Mouse (Mus musculus): ENCODE results near the gene Pfdn6. TPM values are rescaled to one million over a fixed set of nuclear protein-coding genes. Genes with fewer than 3 reads are reported as not detected.
"Not testable (repeated sequence)": the region's sequence is repeated elsewhere in the genome, so short reads cannot be mapped to it uniquely, and the experiment has no call there.

The Pfdn6 gene
- polyA plus RNA-seq, 1 experiment: 29.8 TPM

DNA sequence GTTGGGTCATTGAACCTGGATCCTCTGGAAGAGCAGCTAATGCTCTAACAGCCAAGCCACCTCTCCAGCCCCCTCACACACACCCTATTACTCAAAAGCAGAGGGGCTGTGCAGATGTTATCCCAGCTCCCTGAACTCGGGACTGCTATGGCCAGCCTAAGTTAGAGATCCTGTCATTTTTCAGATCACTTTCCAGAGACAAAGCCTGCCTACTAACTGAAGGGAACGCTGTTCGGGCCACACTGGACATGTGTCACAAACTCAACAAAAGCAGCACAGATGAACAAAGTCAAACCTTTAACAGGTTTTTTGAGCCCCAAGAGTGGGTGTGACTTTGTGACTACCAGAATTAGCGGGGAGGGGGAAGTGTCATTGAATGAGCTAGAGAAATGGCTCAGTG, 12.7 kb upstream of the Pfdn6 start:
- peaks cover 7% of the 10 kb centered on the region; the same call in 1 of the 2 replicates for H3K36me3 ChIP-seq (ENCODE audit: control insufficient read depth, insufficient read depth, low read length)
- no peak overlapping the region for H3K27ac ChIP-seq (ENCODE audit: control insufficient read depth, insufficient read depth, low read length)
- peaks cover 50% of the 10 kb centered on the region for H3K4me1 ChIP-seq (replicated peaks; ENCODE audit: control insufficient read depth, insufficient read depth, low read length)
- H3K27me3 ChIP-seq (ENCODE audit: control insufficient read depth, insufficient read depth, low read length): no peaks in the 10 kb centered on the region
- H3K4me3 ChIP-seq (ENCODE audit: control insufficient read depth, insufficient read depth, low read length): no peak overlapping the region
- DNase-seq: no peak
- 88% methylated on average over 4 of the region's 4 CpGs for WGBS
- TF ChIP-seq POLR2A (IDR thresholded peaks at IDR 0.05; ENCODE audit: control insufficient read depth, extremely low read depth, insufficient read depth, low read length, poor library complexity) (no peak), CTCF (IDR thresholded peaks at IDR 0.05; ENCODE audit: borderline replicate concordance, control insufficient read depth, extremely low read depth, insufficient read depth, low read length, poor library complexity) (no peak)

DNA sequence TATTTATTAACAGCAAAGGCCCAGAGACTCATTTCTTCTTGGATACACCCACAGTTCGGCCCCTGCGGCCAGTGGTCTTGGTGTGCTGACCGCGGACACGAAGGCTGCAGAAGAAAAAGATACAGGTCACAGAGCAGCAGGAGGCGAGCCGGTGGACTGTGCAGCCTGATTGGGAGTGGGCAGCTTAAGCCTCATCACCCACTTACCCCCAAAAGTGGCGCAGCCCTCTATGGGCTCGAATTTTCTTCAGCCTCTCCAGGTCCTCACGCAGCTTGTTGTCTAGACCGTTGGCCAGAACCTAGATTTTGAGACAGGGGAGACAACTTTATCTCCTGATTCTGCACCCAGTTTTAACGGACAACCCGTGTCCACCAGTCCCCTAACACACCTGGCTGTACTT, 11.9 kb upstream of the Pfdn6 start:
- H3K27ac ChIP-seq (ENCODE audit: control insufficient read depth, insufficient read depth, low read length): peak overlapping the region; percentile 25; the same call in 1 of the 2 replicates
- 88% methylated on average over 13 of the region's 13 CpGs for WGBS
- H3K27me3 ChIP-seq (ENCODE audit: control insufficient read depth, insufficient read depth, low read length); H3K36me3 ChIP-seq (ENCODE audit: control insufficient read depth, insufficient read depth, low read length); H3K4me3 ChIP-seq (ENCODE audit: control insufficient read depth, insufficient read depth, low read length); DNase-seq: not testable (repeated sequence)
- H3K4me1 ChIP-seq (replicated peaks; ENCODE audit: control insufficient read depth, insufficient read depth, low read length): peaks cover 58% of the 10 kb centered on the region

DNA sequence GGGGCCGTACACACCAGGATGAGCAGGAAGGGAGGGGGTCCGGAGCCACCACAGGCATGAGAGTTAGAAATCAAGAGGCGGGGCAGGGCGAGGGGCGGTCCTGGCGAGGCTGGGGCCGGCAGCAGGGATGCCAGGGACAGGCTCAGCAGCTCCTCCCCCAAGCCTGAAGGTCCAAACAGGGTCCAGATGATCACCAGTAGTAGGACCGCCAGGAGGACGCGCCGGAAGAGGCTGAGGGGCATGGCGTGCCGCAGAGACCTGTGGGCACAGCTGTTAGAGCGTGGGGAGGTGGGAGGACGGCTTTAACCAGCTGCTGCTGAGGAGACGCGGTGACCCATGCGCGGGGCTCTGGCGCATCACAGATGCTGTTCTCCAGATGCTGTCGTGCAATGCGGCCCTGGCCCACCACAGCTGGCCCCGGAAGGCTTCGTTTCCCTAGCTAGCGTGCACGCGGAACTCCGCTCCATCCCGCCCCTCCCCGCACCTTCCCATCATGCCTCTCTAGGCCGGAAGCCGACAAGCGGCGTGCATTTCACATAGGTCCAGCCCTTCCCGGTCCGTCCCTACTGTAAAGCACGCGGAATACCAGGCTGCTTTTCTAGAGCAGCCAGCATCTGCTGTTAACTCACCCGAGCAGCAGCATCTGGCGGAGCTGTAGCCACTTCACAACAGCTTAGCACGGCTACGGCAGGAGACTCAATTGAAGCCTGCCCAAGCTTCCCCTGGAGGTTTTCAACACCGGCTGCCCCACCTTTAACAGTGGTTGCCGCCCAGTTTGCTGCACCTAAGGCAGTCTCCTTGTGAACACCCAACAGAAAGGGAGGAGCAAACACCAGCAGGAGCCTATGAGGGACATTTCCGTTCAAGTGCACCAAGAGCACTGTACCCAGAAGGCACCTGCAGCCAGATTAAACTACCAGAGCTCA, 11.1 kb upstream of the Pfdn6 start, which contains the start of gene B3galt4:
TSS of gene B3galt4 (minus strand) at position 468 of the 926 bp plus-strand sequence.
- Histone ChIP-seq H3K4me3 (ENCODE audit: control insufficient read depth, insufficient read depth, low read length) (peak within 1 kb of the TSS; percentile 84), H3K27me3 (ENCODE audit: control insufficient read depth, insufficient read depth, low read length) (no peaks in the 10 kb centered on the region), H3K36me3 (ENCODE audit: control insufficient read depth, insufficient read depth, low read length) (peaks cover 7% of the 10 kb centered on the region; the same call in 1 of the 2 replicates), H3K4me1 (replicated peaks; ENCODE audit: control insufficient read depth, insufficient read depth, low read length) (peaks cover 64% of the 10 kb centered on the region), H3K27ac (ENCODE audit: control insufficient read depth, insufficient read depth, low read length) (peak within 1 kb of the TSS; percentile 55)
- WGBS: under 1% methylated on average over 45 of the region's 45 CpGs
- peak; percentile 79 for DNase-seq
- TF ChIP-seq CTCF (IDR thresholded peaks at IDR 0.05; ENCODE audit: borderline replicate concordance, control insufficient read depth, extremely low read depth, insufficient read depth, low read length, poor library complexity) (peak; percentile 27; the same call in 1 of the 2 replicates), POLR2A (IDR thresholded peaks at IDR 0.05; ENCODE audit: control insufficient read depth, extremely low read depth, insufficient read depth, low read length, poor library complexity) (peak; percentile 77)

DNA sequence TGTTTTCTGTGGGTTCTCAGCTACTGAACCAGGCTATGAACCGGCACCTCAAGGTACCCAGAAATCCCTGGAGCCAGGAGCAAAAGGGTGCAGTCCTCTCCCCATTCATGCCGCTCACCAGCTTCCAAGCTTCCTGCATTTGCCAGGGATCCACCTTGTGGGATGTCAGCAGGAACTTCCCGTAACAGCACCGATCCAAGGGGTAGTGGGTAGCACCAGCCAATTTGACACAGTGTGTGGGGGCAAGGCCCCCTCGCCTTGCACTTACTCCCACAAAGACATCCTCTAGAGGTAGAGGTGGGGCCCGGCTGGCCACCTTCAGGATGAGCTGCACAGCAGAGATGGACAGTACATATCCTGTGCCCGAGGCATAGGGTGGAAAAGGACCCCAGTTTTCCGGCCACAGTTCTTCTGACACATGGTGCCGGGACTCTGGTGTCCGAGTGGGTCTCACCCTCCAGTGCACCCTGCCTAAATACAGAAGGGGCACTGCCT, 10.0 kb upstream of the Pfdn6 start:
- H3K27ac ChIP-seq (ENCODE audit: control insufficient read depth, insufficient read depth, low read length): no peak overlapping the region
- TF ChIP-seq POLR2A (IDR thresholded peaks at IDR 0.05; ENCODE audit: control insufficient read depth, extremely low read depth, insufficient read depth, low read length, poor library complexity): no peak
- TF ChIP-seq CTCF (IDR thresholded peaks at IDR 0.05; ENCODE audit: borderline replicate concordance, control insufficient read depth, extremely low read depth, insufficient read depth, low read length, poor library complexity): no peak
- no peak for DNase-seq
- peak overlapping the region; percentile 84 for H3K4me3 ChIP-seq (ENCODE audit: control insufficient read depth, insufficient read depth, low read length)
- no peaks in the 10 kb centered on the region for H3K27me3 ChIP-seq (ENCODE audit: control insufficient read depth, insufficient read depth, low read length)
- 90% methylated on average over 10 of the region's 10 CpGs for WGBS
- H3K36me3 ChIP-seq (ENCODE audit: control insufficient read depth, insufficient read depth, low read length): peaks cover 7% of the 10 kb centered on the region; the same call in 1 of the 2 replicates
- H3K4me1 ChIP-seq (replicated peaks; ENCODE audit: control insufficient read depth, insufficient read depth, low read length): peaks cover 64% of the 10 kb centered on the region

DNA sequence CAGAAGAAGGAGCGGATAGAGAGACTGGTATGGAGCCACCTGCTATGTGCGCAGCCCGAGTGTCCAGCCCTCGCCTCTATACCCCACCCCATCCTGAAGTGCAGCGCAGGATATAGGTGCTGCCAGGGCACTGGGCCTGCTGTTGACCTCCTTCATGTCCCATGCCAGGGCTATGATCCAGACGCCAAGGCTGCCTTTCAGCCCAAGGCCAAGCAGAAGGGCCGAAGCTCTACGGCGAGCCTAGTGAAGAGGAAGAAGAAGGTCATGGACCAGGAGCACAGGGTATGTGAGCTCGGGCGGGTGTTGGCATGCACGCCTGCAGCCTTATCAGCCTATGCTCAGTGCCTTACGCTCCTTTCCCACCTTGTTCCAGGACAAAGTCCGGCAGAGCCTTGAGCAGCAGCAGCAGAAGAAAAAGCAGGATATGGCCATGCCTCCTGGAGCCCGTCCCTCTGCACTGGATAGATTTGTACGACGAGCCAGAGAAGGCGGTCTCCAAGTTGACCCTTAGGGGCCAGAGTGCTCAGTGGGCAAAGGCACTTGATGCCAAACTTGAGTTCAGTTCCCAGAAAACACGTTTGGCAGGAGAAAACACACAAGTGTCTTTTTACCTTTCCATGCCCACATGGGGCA, 8.9 kb upstream of the Pfdn6 start:
- no peak for TF ChIP-seq CTCF (IDR thresholded peaks at IDR 0.05; ENCODE audit: borderline replicate concordance, control insufficient read depth, extremely low read depth, insufficient read depth, low read length, poor library complexity)
- TF ChIP-seq POLR2A (IDR thresholded peaks at IDR 0.05; ENCODE audit: control insufficient read depth, extremely low read depth, insufficient read depth, low read length, poor library complexity): no peak
- Histone ChIP-seq H3K4me3 (ENCODE audit: control insufficient read depth, insufficient read depth, low read length) (no peak overlapping the region), H3K27ac (ENCODE audit: control insufficient read depth, insufficient read depth, low read length) (no peak overlapping the region), H3K36me3 (ENCODE audit: control insufficient read depth, insufficient read depth, low read length) (peaks cover 7% of the 10 kb centered on the region; the same call in 1 of the 2 replicates), H3K4me1 (replicated peaks; ENCODE audit: control insufficient read depth, insufficient read depth, low read length) (peaks cover 56% of the 10 kb centered on the region), H3K27me3 (ENCODE audit: control insufficient read depth, insufficient read depth, low read length) (no peaks in the 10 kb centered on the region)
- WGBS: 96% methylated on average over 19 of the region's 19 CpGs
- DNase-seq: no peak

DNA sequence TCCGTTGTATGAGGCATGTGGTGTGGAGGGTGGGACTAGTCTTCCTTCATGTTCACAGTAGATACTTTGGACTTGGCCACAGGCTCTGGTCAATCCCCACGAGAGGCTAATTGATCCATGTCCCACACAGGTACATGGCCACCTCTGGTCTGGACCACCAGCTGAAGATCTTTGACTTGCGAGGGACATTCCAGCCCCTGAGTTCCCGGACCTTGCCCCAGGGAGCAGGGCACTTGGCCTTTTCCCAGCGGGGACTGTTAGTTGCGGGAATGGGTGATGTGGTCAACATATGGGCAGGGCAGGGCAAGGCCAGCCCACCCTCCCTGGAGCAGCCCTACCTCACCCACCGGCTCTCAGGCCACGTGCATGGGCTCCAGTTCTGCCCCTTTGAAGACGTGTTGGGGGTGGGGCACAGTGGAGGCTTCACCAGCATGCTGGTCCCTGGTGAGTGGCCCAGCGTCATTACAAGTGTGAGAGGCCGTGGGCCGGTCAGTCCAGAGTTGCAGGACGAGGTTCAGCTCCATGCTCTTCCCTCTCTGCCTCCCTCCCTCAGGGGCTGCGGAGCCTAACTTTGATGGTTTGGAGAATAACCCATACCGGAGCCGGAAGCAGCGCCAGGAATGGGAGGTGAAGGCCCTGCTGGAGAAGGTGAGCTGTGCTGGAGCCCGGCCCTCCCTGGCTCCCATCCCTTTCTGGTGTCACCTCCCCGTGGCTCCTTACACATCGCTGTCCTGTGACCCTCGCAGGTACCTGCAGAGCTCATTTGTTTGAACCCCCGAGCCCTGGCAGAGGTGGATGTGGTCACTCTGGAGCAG, 8.2 kb upstream of the Pfdn6 start:
- WGBS: 86% methylated on average over 22 of the region's 22 CpGs
- H3K36me3 ChIP-seq (ENCODE audit: control insufficient read depth, insufficient read depth, low read length): peaks cover 6% of the 10 kb centered on the region; the same call in 1 of the 2 replicates
- no peak for DNase-seq
- TF ChIP-seq POLR2A (IDR thresholded peaks at IDR 0.05; ENCODE audit: control insufficient read depth, extremely low read depth, insufficient read depth, low read length, poor library complexity) (no peak), CTCF (IDR thresholded peaks at IDR 0.05; ENCODE audit: borderline replicate concordance, control insufficient read depth, extremely low read depth, insufficient read depth, low read length, poor library complexity) (no peak)
- no peak overlapping the region for H3K4me3 ChIP-seq (ENCODE audit: control insufficient read depth, insufficient read depth, low read length)
- H3K27ac ChIP-seq (ENCODE audit: control insufficient read depth, insufficient read depth, low read length): peak overlapping the region; percentile 40
- H3K4me1 ChIP-seq (replicated peaks; ENCODE audit: control insufficient read depth, insufficient read depth, low read length): peaks cover 56% of the 10 kb centered on the region
- no peaks in the 10 kb centered on the region for H3K27me3 ChIP-seq (ENCODE audit: control insufficient read depth, insufficient read depth, low read length)
